Mouse (Mus musculus) spleen, adult 2 months (tissue): ENCODE results near the gene Shc1. TPM values are rescaled to one million over a fixed set of nuclear protein-coding genes. Genes with fewer than 3 reads are reported as not detected.

ENCODE experiments used
- DNase-seq, 2 experiments: peaks; one replicate each; pipeline versions ENCODE4 v3.0.0 to v3.0.0-alpha.2; 2012 to 2021; ENCODE audit warnings: low spot score in 2 of 2, low read depth in 1 of 2
- H3K27ac ChIP-seq: fragments of 200-500 bp; 2 replicates; pipeline ENCODE4 v1.5.1; 2012; ENCODE audit warnings: low read length, inconsistent platforms; ENCODE audit not compliant: insufficient read depth
- H3K27me3 ChIP-seq: fragments of 200-500 bp; 2 replicates; pipeline ENCODE4 v1.6.1; 2012; ENCODE audit warnings: mild to moderate bottlenecking, moderate library complexity, low read length, inconsistent platforms; ENCODE audit not compliant: control insufficient read depth, insufficient read depth
- H3K36me3 ChIP-seq: fragments of 200-500 bp; 2 replicates; pipeline ENCODE4 v1.6.1; 2012; ENCODE audit warnings: mild to moderate bottlenecking, low read length, inconsistent platforms; ENCODE audit not compliant: control insufficient read depth, insufficient read depth
- H3K4me1 ChIP-seq: fragments of 200-500 bp; 2 replicates; pipeline ENCODE4 v1.6.1; 2011; ENCODE audit warnings: inconsistent platforms; ENCODE audit not compliant: control insufficient read depth, insufficient read depth, insufficient read length
- H3K4me3 ChIP-seq: fragments of 200-500 bp; 2 replicates; pipeline ENCODE4 v1.5.1; 2011; ENCODE audit warnings: mild to moderate bottlenecking, inconsistent platforms; ENCODE audit not compliant: insufficient read depth, insufficient read length; ENCODE audit errors: extremely low read depth
- CTCF ChIP-seq: fragments of 200-500 bp; IDR thresholded peaks from 2 replicates; pipeline ENCODE4 v1.5.1; 2011; ENCODE audit warnings: mild to moderate bottlenecking, inconsistent platforms; ENCODE audit not compliant: insufficient read depth, insufficient read length, insufficient replicate concordance; ENCODE audit errors: extremely low read depth
- POLR2A ChIP-seq: fragments of 200-500 bp; IDR thresholded peaks from 2 replicates; pipeline ENCODE4 v1.6.1; 2011; ENCODE audit warnings: low read depth, low read length, inconsistent platforms
- WGBS: fragments of 180-500 bp; shearing (Covaris S2); methylation state at CpG from one replicate; pipeline ENCODE4 v1.1.7; 2018; 5-methylcytosine and 5-hydroxymethylcytosine counted together
- polyA plus RNA-seq: library from polyadenylated mRNA; depleted of rRNA; stranded (reverse); fragments of >200 nt; gene quantifications from 2 replicates; pipeline ENCODE4 v1.2.3, GENCODE M21; 2012

The Shc1 gene
- polyA plus RNA-seq, 1 experiment: 49.0 TPM

GRCm38 (mm10) chr3:89395419-89395805, 22.8 kb upstream of the Shc1 start:
- H3K27ac ChIP-seq: no peak overlapping the region
- no peaks in the 10 kb centered on the region for H3K27me3 ChIP-seq
- 4% methylated on average over 10 of the region's 10 CpGs for WGBS

GRCm38 (mm10) chr3:89395806-89396653, 22.2 kb upstream of the Shc1 start:
- peak in 1 of 2 experiments; percentile 63 for DNase-seq
- Histone ChIP-seq H3K27me3 (no peaks in the 10 kb centered on the region), H3K36me3 (no peaks in the 10 kb centered on the region), H3K27ac (no peak overlapping the region), H3K4me1 (peaks cover 12% of the 10 kb centered on the region; the same call in 1 of the 2 replicates), H3K4me3 (peak overlapping the region; percentile 58; the same call in 1 of the 2 replicates)
- 2% methylated on average over 44 of the region's 44 CpGs for WGBS
- peak; percentile 75; the same call in 1 of the 2 replicates for TF ChIP-seq CTCF
- no peak for TF ChIP-seq POLR2A

More at GRCm38 (mm10) chr3:89395419-89395805, 22.8 kb upstream of the Shc1 start:
- H3K4me3 ChIP-seq: 0 out of 2 replicates have a peak overlapping the region, but pooled peaks have one; percentile 75
- no peak for DNase-seq
- H3K4me1 ChIP-seq: peaks cover 17% of the 10 kb centered on the region
- TF ChIP-seq POLR2A (no peak), CTCF (no peak)
- no peaks in the 10 kb centered on the region for H3K36me3 ChIP-seq

GRCm38 (mm10) chr3:89396654-89397005, 21.6 kb upstream of the Shc1 start:
- no peak overlapping the region for H3K27ac ChIP-seq
- H3K27me3 ChIP-seq: no peaks in the 10 kb centered on the region
- peaks cover 9% of the 10 kb centered on the region; the same call in 1 of the 2 replicates for H3K4me1 ChIP-seq
- 2% methylated on average over 4 of the region's 4 CpGs for WGBS
- TF ChIP-seq CTCF: no peak
- no peak for TF ChIP-seq POLR2A
- peaks cover 5% of the 10 kb centered on the region for H3K36me3 ChIP-seq
- H3K4me3 ChIP-seq: peak overlapping the region; percentile 58; the same call in 1 of the 2 replicates
- no peak for DNase-seq

- Histone ChIP-seq H3K4me1 (peaks cover 4% of the 10 kb centered on the region; the same call in 1 of the 2 replicates), H3K36me3 (peaks cover 30% of the 10 kb centered on the region), H3K27me3 (no peaks in the 10 kb centered on the region), H3K4me3 (no peak overlapping the region), H3K27ac (no peak overlapping the region)
- no peak for DNase-seq
- TF ChIP-seq CTCF (no peak), POLR2A (no peak)
- WGBS: 92% methylated on average over 7 of the region's 7 CpGs
These were observed 16.9 kb upstream of the Shc1 start for GRCm38 (mm10) chr3:89401329-89401728.

GRCm38 (mm10) chr3:89402693-89403092, 15.6 kb upstream of the Shc1 start, which contains the start of gene Lenep:
Gene Lenep (minus strand): TSS chr3:89402793.
- no peaks in the 10 kb centered on the region for H3K4me1 ChIP-seq
- H3K27me3 ChIP-seq: no peaks in the 10 kb centered on the region
- no peak within 1 kb of the TSS for H3K27ac ChIP-seq
- 84% methylated on average over 5 of the region's 5 CpGs for WGBS
- H3K36me3 ChIP-seq: peaks cover 31% of the 10 kb centered on the region
- H3K4me3 ChIP-seq: no peak within 1 kb of the TSS
- DNase-seq: no peak
- TF ChIP-seq POLR2A (no peak), CTCF (no peak)

GRCm38 (mm10) chr3:89406887-89407286, 11.4 kb upstream of the Shc1 start:
- TF ChIP-seq CTCF (no peak), POLR2A (no peak)
- Histone ChIP-seq H3K4me1 (peaks cover 5% of the 10 kb centered on the region), H3K27ac (no peak overlapping the region), H3K27me3 (no peaks in the 10 kb centered on the region), H3K4me3 (no peak overlapping the region), H3K36me3 (peaks cover 34% of the 10 kb centered on the region)
- 92% methylated on average over 6 of the region's 6 CpGs for WGBS
- no peak for DNase-seq

GRCm38 (mm10) chr3:89408448-89408847, 9.8 kb upstream of the Shc1 start:
- Histone ChIP-seq H3K36me3 (peaks cover 24% of the 10 kb centered on the region), H3K27ac (no peak overlapping the region), H3K4me1 (peaks cover 5% of the 10 kb centered on the region), H3K27me3 (no peaks in the 10 kb centered on the region), H3K4me3 (no peak overlapping the region)
- TF ChIP-seq POLR2A (no peak), CTCF (no peak)
- no peak for DNase-seq
- WGBS: 93% methylated on average over 16 of the region's 16 CpGs
